In the genomic region with DNA sequence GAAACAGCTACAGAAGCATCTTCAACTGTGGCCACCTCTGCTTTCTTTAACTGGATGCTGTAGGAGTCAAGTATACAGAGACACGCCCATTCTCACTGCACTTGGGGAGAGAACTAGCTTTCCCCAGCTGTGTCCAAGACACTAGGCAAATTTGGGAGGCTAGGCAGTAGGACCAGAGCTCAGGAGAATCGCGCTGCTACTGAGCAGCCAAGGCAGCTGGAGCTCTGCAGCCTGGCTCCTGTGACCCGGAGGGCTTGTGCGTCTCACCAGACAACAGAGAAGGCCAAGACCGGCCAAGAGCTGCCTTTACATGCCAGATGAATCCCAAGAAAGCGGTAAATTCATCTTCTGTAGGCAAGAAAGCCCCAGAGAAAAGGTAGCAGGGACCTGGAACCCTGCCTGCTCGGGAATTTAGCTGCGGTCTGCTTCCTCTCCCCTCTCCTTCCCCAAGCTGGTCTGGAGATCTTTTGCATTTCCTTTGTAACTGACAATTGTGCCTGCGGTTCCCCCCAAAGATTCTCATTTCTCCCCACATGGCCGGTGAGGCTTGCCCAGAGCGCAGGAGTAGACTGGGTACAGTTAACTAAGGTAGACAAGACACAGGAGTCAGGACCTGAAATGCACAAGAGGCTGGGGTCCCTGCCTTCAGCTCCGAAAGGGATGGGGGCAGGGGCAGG, we compare ENCODE assay signal across 8 mouse cellular contexts. TPM values are rescaled to one million over a fixed set of nuclear protein-coding genes. Genes with fewer than 3 reads are reported as not detected.
DNase-seq lines count a peak whose midpoint lies in the region; ATAC-seq and TF ChIP-seq lines count a peak whose summit lies in the region.

No protein-coding gene starts in this region.

- DNase-seq in kidney, adult 2 months, result no peak
- peak; percentile 30 for DNase-seq in neural tube, embryonic 10.5 days (ENCODE audit: extremely low spot score, low spot score)
- DNase-seq in right cerebral cortex, adult 2 months (ENCODE audit: low spot score in 2 of 2), result no peak
- DNase-seq in adrenal gland, adult 2 months, result no peak
- no peak for DNase-seq in thymus, postnatal 10 days (ENCODE audit: low spot score in 2 of 2)

- H3K36me3 ChIP-seq in kidney, embryonic 16.5 days (ENCODE audit: insufficient read depth, low read length), result no peaks in the 10 kb centered on the region
- H3K36me3 ChIP-seq in kidney, adult 2 months (ENCODE audit: control insufficient read depth, insufficient read depth, low read length), result no peaks in the 10 kb centered on the region
- no peaks in the 10 kb centered on the region for H3K36me3 ChIP-seq in embryonic facial prominence, embryonic 12.5 days
- H3K36me3 ChIP-seq in hindbrain, embryonic 13.5 days, result no peaks in the 10 kb centered on the region

- peak overlapping the region; percentile 67 for H3K4me2 ChIP-seq in kidney, embryonic 16.5 days (replicated peaks; ENCODE audit: low read depth, low read length)
- peak overlapping the region; percentile 65 for H3K4me2 ChIP-seq in embryonic facial prominence, embryonic 12.5 days (replicated peaks)
- H3K4me2 ChIP-seq in hindbrain, embryonic 13.5 days, result peak overlapping the region; percentile 59

- peak overlapping the region; percentile 64; the same call in 1 of the 2 replicates for H3K4me3 ChIP-seq in kidney, embryonic 16.5 days (ENCODE audit: low read length)
- no peak overlapping the region for H3K4me3 ChIP-seq in kidney, adult 2 months (ENCODE audit: insufficient read depth, low read depth, low read length)
- peak overlapping the region; percentile 65 for H3K4me3 ChIP-seq in embryonic facial prominence, embryonic 12.5 days
- H3K4me3 ChIP-seq in hindbrain, embryonic 13.5 days, result no peak overlapping the region

- no peak for ATAC-seq in kidney, embryonic 16.5 days (ENCODE audit: low FRiP score, low TSS enrichment)
- ATAC-seq in embryonic facial prominence, embryonic 12.5 days (ENCODE audit: insufficient number of reproducible peaks, insufficient read depth, low FRiP score, low TSS enrichment), result no peak
- no peak for ATAC-seq in hindbrain, embryonic 13.5 days (ENCODE audit: low FRiP score)

- H3K4me1 ChIP-seq in kidney, embryonic 16.5 days (ENCODE audit: insufficient read depth, low read length), result peaks cover 26% of the 10 kb centered on the region
- no peaks in the 10 kb centered on the region for H3K4me1 ChIP-seq in kidney, adult 2 months (ENCODE audit: control insufficient read depth, insufficient read depth, low read length)
- peaks cover 35% of the 10 kb centered on the region for H3K4me1 ChIP-seq in embryonic facial prominence, embryonic 12.5 days
- H3K4me1 ChIP-seq in hindbrain, embryonic 13.5 days (replicated peaks), result peaks cover 21% of the 10 kb centered on the region

- H3K27me3 ChIP-seq in kidney, embryonic 16.5 days (ENCODE audit: insufficient read depth, low read length), result peaks cover 3% of the 10 kb centered on the region; the same call in 1 of the 2 replicates
- H3K27me3 ChIP-seq in kidney, adult 2 months (replicated peaks; ENCODE audit: control insufficient read depth, insufficient read depth, low read length), result 0 out of 2 replicates have a peak, but pooled peaks cover 1% of the 10 kb centered on the region
- no peaks in the 10 kb centered on the region for H3K27me3 ChIP-seq in embryonic facial prominence, embryonic 12.5 days
- peaks cover 41% of the 10 kb centered on the region for H3K27me3 ChIP-seq in hindbrain, embryonic 13.5 days

- peak overlapping the region; percentile 77 for H3K9ac ChIP-seq in kidney, embryonic 16.5 days (replicated peaks; ENCODE audit: low read length)
- peak overlapping the region; percentile 79; the same call in 1 of the 2 replicates for H3K9ac ChIP-seq in embryonic facial prominence, embryonic 12.5 days
- H3K9ac ChIP-seq in hindbrain, embryonic 13.5 days, result peak overlapping the region; percentile 58; the same call in 1 of the 2 replicates

- WGBS in kidney, embryonic 16.5 days, result 28% methylated on average over 13 of the region's 13 CpGs
- WGBS in kidney, adult 2 months, result 66% methylated on average over 13 of the region's 13 CpGs
- WGBS in embryonic facial prominence, embryonic 12.5 days, result 20% methylated on average over 13 of the region's 13 CpGs
- 29% methylated on average over 13 of the region's 13 CpGs for WGBS in hindbrain, embryonic 13.5 days

- no peaks in the 10 kb centered on the region for H3K9me3 ChIP-seq in kidney, embryonic 16.5 days (ENCODE audit: low read length)
- no peaks in the 10 kb centered on the region for H3K9me3 ChIP-seq in embryonic facial prominence, embryonic 12.5 days
- no peaks in the 10 kb centered on the region for H3K9me3 ChIP-seq in hindbrain, embryonic 13.5 days

- H3K27ac ChIP-seq in kidney, embryonic 16.5 days (ENCODE audit: low read length), result peak overlapping the region; percentile 54
- H3K27ac ChIP-seq in kidney, adult 2 months (ENCODE audit: insufficient read depth, low read depth, low read length), result no peak overlapping the region
- H3K27ac ChIP-seq in embryonic facial prominence, embryonic 12.5 days, result peak overlapping the region; percentile 83
- no peak overlapping the region for H3K27ac ChIP-seq in hindbrain, embryonic 13.5 days

- TF ChIP-seq POLR2A in kidney, adult 2 months (IDR thresholded peaks at IDR 0.05; ENCODE audit: low read depth, low read length), result no peak

- no peak for TF ChIP-seq CTCF in kidney, adult 2 months (conservative IDR thresholded peaks at IDR 0.05; ENCODE audit: insufficient read depth, insufficient read length, low read depth, low read length)

RNA-seq across cellular contexts. Expression of a gene that starts 0.8 kb away (rescaled TPM):
- 59.8 and 61.8 TPM in 2 replicates for polyA plus RNA-seq in kidney, embryonic 16.5 days (2015; fragmentation: Nextera tagmentation; extraction: Ambion mirVana)
- polyA plus RNA-seq in kidney, adult 2 months (2012; rRNA removed), result 15.6 and 16.1 TPM in 2 replicates
- polyA plus RNA-seq in embryonic facial prominence, embryonic 12.5 days (2016; fragmentation: Nextera tagmentation; extraction: Ambion mirVana), result 140 and 144 TPM in 2 replicates
- 14.1 TPM in 2 replicates for polyA plus RNA-seq in hindbrain, embryonic 13.5 days (2015; fragmentation: Nextera tagmentation; extraction: Ambion mirVana)
- total RNA-seq in adrenal gland, adult 2 months (2021), result 10 to 100 TPM; 13.3 to 24.5 TPM
- polyA plus RNA-seq in adrenal gland, adult 2 months (2012; rRNA removed), result 6.3 and 6.6 TPM in 2 replicates

Comparison
In these comparisons a context has a peak if more than half of its experiments do, and no peak if none do; other contexts are left out.
1. H3K27ac ChIP-seq: peak in kidney, embryonic 16.5 days (single experiment) and embryonic facial prominence, embryonic 12.5 days (single experiment); none in kidney, adult 2 months (single experiment) and hindbrain, embryonic 13.5 days (single experiment).
2. H3K4me3 ChIP-seq: peak in kidney, embryonic 16.5 days (single experiment) and embryonic facial prominence, embryonic 12.5 days (single experiment); none in kidney, adult 2 months (single experiment) and hindbrain, embryonic 13.5 days (single experiment).
3. Peak in every context shown above with its lines, with median percentiles within 50 percentile points of each other: H3K4me2 ChIP-seq and H3K9ac ChIP-seq.